Mouse (Mus musculus) heart, embryonic 14.5 days (tissue): ENCODE results near the gene Dexi. TPM values are rescaled to one million over a fixed set of nuclear protein-coding genes. Genes with fewer than 3 reads are reported as not detected.

Source experiments
- ATAC-seq: fragments of 200-750 bp; cut with Nextera tagmentation; 2 replicates; pipeline ENCODE4 v1.8.0; 2017; ENCODE audit warnings: low read depth, moderate TSS enrichment; ENCODE audit not compliant: insufficient number of reproducible peaks, insufficient read depth, low FRiP score
- H3K27ac ChIP-seq, 2 experiments: fragments of 200-500 bp in 1 of 2; fragments of 300-500 bp in 1 of 2; sonication (generic) in 1 of 2; replicated peaks in 1 of 2; 2 replicates each; pipeline ENCODE4 v1.5.1; 2012 to 2014; ENCODE audit warnings: low read depth in 2 of 2, low read length in 2 of 2, control low read depth in 1 of 2, mild to moderate bottlenecking in 1 of 2, mixed read lengths in 1 of 2; ENCODE audit not compliant: control insufficient read depth in 1 of 2, insufficient read depth in 1 of 2
- H3K27me3 ChIP-seq: fragments of 300-500 bp; sonication (generic); 2 replicates; pipeline ENCODE4 v1.6.1; 2014; ENCODE audit warnings: mild to moderate bottlenecking, low read length, control low read depth; ENCODE audit not compliant: control insufficient read depth, insufficient read depth
- H3K36me3 ChIP-seq: fragments of 300-500 bp; sonication (generic); 2 replicates; pipeline ENCODE4 v1.6.1; 2014; ENCODE audit warnings: mild to moderate bottlenecking, control low read depth, low read length, mixed read lengths; ENCODE audit not compliant: control insufficient read depth, insufficient read depth
- H3K4me1 ChIP-seq, 2 experiments: fragments of 200-500 bp in 1 of 2; fragments of 300-500 bp in 1 of 2; sonication (generic) in 1 of 2; 2 replicates each; pipeline ENCODE4 v1.6.1; 2012 to 2014; ENCODE audit warnings: low read length in 2 of 2, control low read depth in 1 of 2, mixed read lengths in 1 of 2; ENCODE audit not compliant: control insufficient read depth in 2 of 2, insufficient read depth in 2 of 2
- H3K4me2 ChIP-seq: fragments of 300-500 bp; sonication (generic); 2 replicates; pipeline ENCODE4 v1.6.1; 2014; ENCODE audit warnings: mild to moderate bottlenecking, low read length
- H3K4me3 ChIP-seq, 2 experiments: fragments of 200-500 bp in 1 of 2; fragments of 300-500 bp in 1 of 2; sonication (generic) in 1 of 2; 2 replicates each; pipeline ENCODE4 v1.5.1; 2012 to 2014; ENCODE audit warnings: low read length in 2 of 2, mild to moderate bottlenecking in 2 of 2, control low read depth in 1 of 2, low read depth in 1 of 2, moderate library complexity in 1 of 2; ENCODE audit not compliant: control insufficient read depth in 1 of 2, insufficient read depth in 1 of 2
- H3K9ac ChIP-seq: fragments of 300-500 bp; sonication (generic); 2 replicates; pipeline ENCODE4 v1.6.1; 2014; ENCODE audit warnings: mild to moderate bottlenecking, low read length
- H3K9me3 ChIP-seq: fragments of 300-500 bp; sonication (generic); 2 replicates; pipeline ENCODE4 v1.6.1; 2016; ENCODE audit warnings: low read length, control low read depth; ENCODE audit not compliant: control insufficient read depth
- WGBS: fragments of 180-500 bp; shearing (Covaris S2); extraction: QIAGEN DNeasy Blood & Tissue Kit; methylation state at CpG from one replicate; pipeline ENCODE4 v1.1.7; 2014; 5-methylcytosine and 5-hydroxymethylcytosine counted together
- polyA plus RNA-seq: library from polyadenylated mRNA; unstranded; fragments of >200 nt; fragmentation: Nextera tagmentation; extraction: Ambion mirVana; gene quantifications from 2 replicates; pipeline ENCODE4 v1.2.1, GENCODE M21; 2014

Dexi gene
- polyA plus RNA-seq, 1 experiment from 2014 or later, result 29.0 TPM

- Histone ChIP-seq H3K9me3 (no peaks in the 10 kb centered on the region), H3K4me3 (no peak overlapping the region), H3K27ac (no peak overlapping the region), H3K36me3 (peaks cover 20% of the 10 kb centered on the region; the same call in 1 of the 2 replicates), H3K9ac (no peak overlapping the region), H3K4me1 (peaks cover 6 to 12% of the 10 kb centered on the region in 2 experiments; a peak in 3 of 4 replicates), H3K27me3 (no peaks in the 10 kb centered on the region), H3K4me2 (no peak overlapping the region)
- WGBS, result 80% methylated on average over 6 of the region's 6 CpGs
- ATAC-seq, result no peak
Observed at GRCm38 (mm10) chr16:10527046-10527644, 15.7 kb downstream of the Dexi start.

- Histone ChIP-seq H3K36me3 (peaks cover 10% of the 10 kb centered on the region; the same call in 1 of the 2 replicates), H3K9ac (no peak overlapping the region), H3K27ac (no peak overlapping the region), H3K27me3 (no peaks in the 10 kb centered on the region), H3K4me3 (no peak overlapping the region), H3K4me1 (peaks cover 8 to 12% of the 10 kb centered on the region in 2 experiments), H3K4me2 (no peak overlapping the region), H3K9me3 (no peaks in the 10 kb centered on the region)
- ATAC-seq, result no peak
- 67% methylated on average over 2 of the region's 2 CpGs for WGBS
Observed at GRCm38 (mm10) chr16:10525610-10525980, 17.3 kb downstream of the Dexi start.

- Histone ChIP-seq H3K9ac (no peak overlapping the region), H3K27me3 (no peaks in the 10 kb centered on the region)
- no peak for ATAC-seq
Observed at GRCm38 (mm10) chr16:10524866-10525609, 17.8 kb downstream of the Dexi start.

GRCm38 (mm10) chr16:10523650-10524049 lies 19.2 kb downstream of the Dexi start:
- no peak for ATAC-seq
- Histone ChIP-seq H3K36me3 (no peaks in the 10 kb centered on the region), H3K27ac (no peak overlapping the region), H3K4me3 (no peak overlapping the region), H3K9me3 (no peaks in the 10 kb centered on the region), H3K4me2 (no peak overlapping the region), H3K9ac (no peak overlapping the region), H3K27me3 (no peaks in the 10 kb centered on the region), H3K4me1 (peaks cover 3% of the 10 kb centered on the region in 2 experiments; a peak in 3 of 4 replicates)
- WGBS, result 81% methylated on average over 8 of the region's 8 CpGs

More at GRCm38 (mm10) chr16:10524866-10525609, 17.8 kb downstream of the Dexi start:
- Histone ChIP-seq H3K36me3 (peaks cover 5% of the 10 kb centered on the region; the same call in 1 of the 2 replicates), H3K27ac (no peak overlapping the region), H3K4me2 (no peak overlapping the region), H3K9me3 (no peaks in the 10 kb centered on the region), H3K4me1 (peaks cover 3 to 6% of the 10 kb centered on the region in 2 experiments), H3K4me3 (no peak overlapping the region)
- WGBS, result 66% methylated on average over 4 of the region's 4 CpGs

GRCm38 (mm10) chr16:10522811-10523210 lies 20.0 kb downstream of the Dexi start:
- no peak for ATAC-seq
- Histone ChIP-seq H3K9me3 (no peaks in the 10 kb centered on the region), H3K36me3 (no peaks in the 10 kb centered on the region), H3K4me1 (peaks cover 3% of the 10 kb centered on the region in 2 experiments; a peak in 3 of 4 replicates), H3K9ac (no peak overlapping the region), H3K27ac (no peak overlapping the region), H3K4me2 (no peak overlapping the region), H3K27me3 (no peaks in the 10 kb centered on the region), H3K4me3 (no peak overlapping the region)
- whole genome bisulfite sequencing, result 82% methylated on average over 1 of the region's 1 CpGs

GRCm38 (mm10) chr16:10520908-10521614 lies 21.8 kb downstream of the Dexi start:
- no peak overlapping the region for H3K27ac ChIP-seq
- H3K4me3 ChIP-seq, result no peak overlapping the region
- no peaks in the 10 kb centered on the region for H3K36me3 ChIP-seq
- 41% methylated on average over 2 of the region's 2 CpGs for WGBS
- no peak overlapping the region for H3K4me2 ChIP-seq
- no peak overlapping the region for H3K9ac ChIP-seq
- H3K9me3 ChIP-seq, result no peaks in the 10 kb centered on the region
- H3K27me3 ChIP-seq, result no peaks in the 10 kb centered on the region
- peaks cover 3% of the 10 kb centered on the region in 2 experiments; a peak in 3 of 4 replicates for H3K4me1 ChIP-seq
- ATAC-seq, result peak; percentile 69

GRCm38 (mm10) chr16:10518030-10518429 lies 24.8 kb downstream of the Dexi start:
- Histone ChIP-seq H3K4me1 (peaks cover 3% of the 10 kb centered on the region in 2 experiments; a peak in 3 of 4 replicates), H3K27ac (no peak overlapping the region), H3K9ac (no peak overlapping the region), H3K4me2 (no peak overlapping the region), H3K36me3 (no peaks in the 10 kb centered on the region), H3K9me3 (no peaks in the 10 kb centered on the region), H3K27me3 (no peaks in the 10 kb centered on the region), H3K4me3 (no peak overlapping the region)
- ATAC-seq, result no peak
- 61% methylated on average over 5 of the region's 5 CpGs for WGBS
